Mouse (Mus musculus): ENCODE data around the gene Klhl25. TPM values are rescaled to one million over a fixed set of nuclear protein-coding genes. Genes with fewer than 3 reads are reported as not detected.

Gene Klhl25
- total RNA-seq (2023), result 10.7 and 12.9 TPM in 2 replicates

GRCm38 (mm10) chr7:75848115-75848775 lies at the start of gene Klhl25:
TSS of gene Klhl25 (plus strand) at chr7:75848310.

